Mouse (Mus musculus): ENCODE data around the gene Gtf3c3. TPM values are rescaled to one million over a fixed set of nuclear protein-coding genes. Genes with fewer than 3 reads are reported as not detected.

Gene Gtf3c3
- polyA plus RNA-seq, 1 experiment from 2014 or later, result 23.7 TPM

DNA sequence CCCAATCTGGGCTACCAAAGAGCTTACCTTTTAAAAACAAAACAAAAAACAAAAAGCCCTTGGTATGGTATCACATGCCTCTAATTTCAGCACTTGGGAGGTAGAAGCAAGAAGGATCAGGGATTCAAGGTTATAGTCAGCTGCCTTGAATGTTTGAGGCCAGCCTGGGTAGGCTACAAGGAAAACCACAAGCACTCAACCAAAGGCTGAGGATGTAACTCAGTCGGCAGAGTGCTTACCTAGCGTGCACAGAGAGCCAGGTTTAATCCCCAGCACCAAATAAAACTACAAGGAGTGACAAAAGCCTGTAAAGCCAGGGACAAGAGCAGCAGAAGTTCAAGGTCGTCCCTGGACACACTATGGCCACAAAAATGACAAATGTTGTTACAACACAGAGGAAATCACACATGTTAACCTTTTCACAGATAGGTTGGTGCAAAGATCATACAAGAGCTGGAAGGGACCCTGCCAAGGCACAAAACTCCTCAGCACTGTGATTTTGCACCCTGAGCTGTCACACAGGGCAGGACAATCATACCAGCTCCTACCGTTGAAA, 16.5 kb downstream of the Gtf3c3 start:
- ATAC-seq (ENCODE audit: low read depth), result no peak
- WGBS, result 84% methylated on average over 4 of the region's 4 CpGs
- H3K4me3 ChIP-seq (ENCODE audit: low read length), result no peak overlapping the region
- no peak overlapping the region for H3K4me2 ChIP-seq (ENCODE audit: low read depth, low read length)
- H3K9ac ChIP-seq (ENCODE audit: low read length), result no peak overlapping the region
- peaks cover 35% of the 10 kb centered on the region for H3K36me3 ChIP-seq (ENCODE audit: control insufficient read depth, insufficient read depth, low read length)
- no peaks in the 10 kb centered on the region for H3K27me3 ChIP-seq (ENCODE audit: control insufficient read depth, insufficient read depth, low read depth, low read length)
- no peaks in the 10 kb centered on the region for H3K4me1 ChIP-seq (replicated peaks; ENCODE audit: control insufficient read depth, insufficient read depth, low read length)
- no peak overlapping the region for H3K27ac ChIP-seq (ENCODE audit: low read length)
- no peaks in the 10 kb centered on the region for H3K9me3 ChIP-seq (ENCODE audit: control insufficient read depth, low read length)

DNA sequence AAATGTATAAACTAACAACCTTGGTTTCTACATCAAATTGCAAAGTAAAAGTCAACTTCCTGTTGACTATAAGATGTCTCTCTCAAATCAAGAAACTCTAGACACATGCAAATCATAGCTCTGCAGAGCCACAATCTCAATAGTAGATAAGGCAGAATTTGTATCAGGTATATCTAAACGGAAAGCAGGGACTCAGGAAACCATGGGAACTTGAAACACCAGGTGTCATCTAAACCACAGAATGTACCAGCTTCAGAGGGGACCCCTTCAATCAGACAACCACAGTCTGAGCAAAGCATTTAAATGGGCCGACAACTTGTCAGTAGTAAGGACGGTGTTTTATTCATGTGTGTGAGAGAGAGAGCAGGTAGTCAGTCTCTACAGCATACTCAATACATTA, 17.1 kb downstream of the Gtf3c3 start:
- H3K9me3 ChIP-seq (ENCODE audit: control insufficient read depth, low read length), result no peaks in the 10 kb centered on the region
- no peaks in the 10 kb centered on the region for H3K27me3 ChIP-seq (ENCODE audit: control insufficient read depth, insufficient read depth, low read depth, low read length)
- H3K27ac ChIP-seq (ENCODE audit: low read length), result no peak overlapping the region
- WGBS, result 88% methylated on average over 3 of the region's 3 CpGs
- H3K4me2 ChIP-seq (ENCODE audit: low read depth, low read length), result no peak overlapping the region
- no peaks in the 10 kb centered on the region for H3K4me1 ChIP-seq (replicated peaks; ENCODE audit: control insufficient read depth, insufficient read depth, low read length)
- ATAC-seq (ENCODE audit: low read depth), result no peak
- H3K36me3 ChIP-seq (ENCODE audit: control insufficient read depth, insufficient read depth, low read length), result peaks cover 34% of the 10 kb centered on the region
- H3K4me3 ChIP-seq (ENCODE audit: low read length), result no peak overlapping the region
- H3K9ac ChIP-seq (ENCODE audit: low read length), result no peak overlapping the region

DNA sequence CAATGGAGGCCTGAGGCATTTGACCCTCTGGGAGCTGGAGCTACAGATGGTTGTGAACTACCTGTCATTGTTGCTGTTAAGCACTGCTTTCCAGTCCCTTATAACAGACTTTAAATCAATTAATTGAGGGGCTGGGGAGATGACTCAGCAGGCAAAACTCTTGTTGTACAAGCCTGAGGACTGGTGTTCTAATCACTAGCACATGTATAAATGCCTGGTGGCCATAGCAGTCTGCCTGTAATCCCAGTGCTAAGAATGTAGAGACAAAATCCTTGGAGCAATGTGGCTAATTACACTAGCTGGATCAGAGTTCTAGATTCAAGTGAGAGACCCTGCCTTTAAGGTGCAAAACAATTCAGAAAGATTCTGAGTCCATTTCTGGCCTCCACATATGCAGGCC, 36.0 kb downstream of the Gtf3c3 start:
- no peak overlapping the region for H3K4me3 ChIP-seq (ENCODE audit: low read length)
- no peaks in the 10 kb centered on the region for H3K9me3 ChIP-seq (ENCODE audit: control insufficient read depth, low read length)
- H3K27me3 ChIP-seq (ENCODE audit: control insufficient read depth, insufficient read depth, low read depth, low read length), result no peaks in the 10 kb centered on the region
- no peak overlapping the region for H3K4me2 ChIP-seq (ENCODE audit: low read depth, low read length)
- H3K4me1 ChIP-seq (replicated peaks; ENCODE audit: control insufficient read depth, insufficient read depth, low read length), result no peaks in the 10 kb centered on the region
- H3K27ac ChIP-seq (ENCODE audit: low read length), result no peak overlapping the region
- peaks cover 22% of the 10 kb centered on the region for H3K36me3 ChIP-seq (ENCODE audit: control insufficient read depth, insufficient read depth, low read length)
- ATAC-seq (ENCODE audit: low read depth), result no peak
- H3K9ac ChIP-seq (ENCODE audit: low read length), result no peak overlapping the region

DNA sequence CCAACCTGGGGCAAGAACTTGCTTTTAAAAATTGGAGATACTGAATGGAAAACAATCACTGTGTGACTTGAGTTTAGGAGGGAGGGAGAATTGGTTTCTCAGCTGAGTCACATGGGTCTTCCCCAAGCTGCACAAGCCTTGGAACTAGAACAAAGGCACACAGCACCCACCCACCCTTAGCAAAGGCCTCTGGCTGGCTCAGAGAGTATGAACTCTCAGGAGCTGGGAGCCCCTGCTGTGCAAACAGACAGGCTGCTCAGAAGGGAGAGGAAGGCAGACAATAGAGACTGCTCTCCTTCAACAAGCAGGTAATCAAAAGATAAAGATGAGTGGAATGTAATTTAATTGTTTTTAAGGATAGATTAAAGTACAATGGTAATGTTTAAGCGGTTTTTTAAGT, 54.5 kb downstream of the Gtf3c3 start:
- Histone ChIP-seq H3K36me3 (ENCODE audit: control insufficient read depth, insufficient read depth, low read length) (no peaks in the 10 kb centered on the region), H3K4me2 (ENCODE audit: low read depth, low read length) (no peak overlapping the region), H3K9ac (ENCODE audit: low read length) (no peak overlapping the region), H3K4me1 (replicated peaks; ENCODE audit: control insufficient read depth, insufficient read depth, low read length) (no peaks in the 10 kb centered on the region), H3K9me3 (ENCODE audit: control insufficient read depth, low read length) (no peaks in the 10 kb centered on the region), H3K4me3 (ENCODE audit: low read length) (no peak overlapping the region), H3K27me3 (ENCODE audit: control insufficient read depth, insufficient read depth, low read depth, low read length) (no peaks in the 10 kb centered on the region), H3K27ac (ENCODE audit: low read length) (no peak overlapping the region)
- WGBS, result 40% methylated on average over 1 of the region's 1 CpGs
- ATAC-seq (ENCODE audit: low read depth), result no peak

GRCm38 (mm10) chr1:54380978-54381914, 57.5 kb downstream of the Gtf3c3 start:
- no peaks in the 10 kb centered on the region for H3K9me3 ChIP-seq (ENCODE audit: control insufficient read depth, low read length)
- no peak overlapping the region for H3K4me3 ChIP-seq (ENCODE audit: low read length)
- no peaks in the 10 kb centered on the region for H3K27me3 ChIP-seq (ENCODE audit: control insufficient read depth, insufficient read depth, low read depth, low read length)
- no peak overlapping the region for H3K27ac ChIP-seq (ENCODE audit: low read length)
- no peaks in the 10 kb centered on the region for H3K36me3 ChIP-seq (ENCODE audit: control insufficient read depth, insufficient read depth, low read length)
- H3K4me2 ChIP-seq (ENCODE audit: low read depth, low read length), result no peak overlapping the region
- H3K9ac ChIP-seq (ENCODE audit: low read length), result no peak overlapping the region
- H3K4me1 ChIP-seq (replicated peaks; ENCODE audit: control insufficient read depth, insufficient read depth, low read length), result no peaks in the 10 kb centered on the region
- no peak for ATAC-seq (ENCODE audit: low read depth)
- 84% methylated on average over 9 of the region's 9 CpGs for WGBS

DNA sequence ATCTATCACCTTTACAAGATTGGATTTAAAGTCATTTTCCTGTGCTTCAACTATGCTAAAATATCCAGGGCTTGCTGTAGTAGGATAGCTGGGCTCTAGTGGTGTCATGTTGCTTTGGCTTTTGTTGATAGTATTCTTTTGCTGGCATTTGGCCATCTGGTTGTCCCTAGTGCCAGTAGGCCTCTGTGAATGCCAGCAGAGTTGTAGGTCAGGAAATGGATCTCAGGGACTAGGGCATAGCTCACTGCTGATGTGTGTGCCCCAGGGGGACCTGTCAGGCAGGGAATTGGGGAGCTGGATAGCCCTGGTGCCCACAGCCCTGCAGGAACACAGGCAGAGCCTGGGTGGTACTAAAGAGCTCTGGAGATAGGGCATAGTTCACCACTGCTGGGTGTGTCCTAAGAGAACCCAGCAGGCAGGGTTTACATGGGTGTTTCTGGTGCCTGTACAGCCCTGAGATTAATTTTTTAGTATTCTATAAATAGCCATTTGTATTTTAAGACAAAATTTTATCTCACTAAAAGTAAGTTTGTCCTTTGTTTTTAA, 61.2 kb downstream of the Gtf3c3 start:
- H3K27me3 ChIP-seq (ENCODE audit: control insufficient read depth, insufficient read depth, low read depth, low read length), result no peaks in the 10 kb centered on the region

DNA sequence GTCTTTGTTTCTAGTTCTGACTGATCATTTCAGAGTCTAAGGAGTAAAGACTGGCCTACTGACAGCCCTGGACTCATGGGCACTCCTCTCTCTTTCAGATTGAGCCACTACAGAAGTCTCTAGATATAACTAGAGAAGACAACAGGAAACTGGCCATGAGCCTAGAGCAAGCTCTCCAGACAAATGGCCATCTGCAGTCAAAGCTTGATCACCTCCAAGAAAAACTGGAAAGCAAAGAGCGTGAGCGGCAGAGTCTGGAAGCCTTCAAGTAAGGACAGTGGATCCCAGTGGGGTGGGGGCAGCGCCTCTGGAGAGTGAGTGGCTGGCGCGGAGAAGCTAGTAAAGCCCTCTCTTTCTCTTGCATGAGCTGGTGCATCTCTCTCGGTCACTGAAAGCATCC, 82.2 kb downstream of the Gtf3c3 start:
- no peak overlapping the region for H3K27ac ChIP-seq (ENCODE audit: low read length)
- H3K9me3 ChIP-seq (ENCODE audit: control insufficient read depth, low read length), result no peaks in the 10 kb centered on the region
- H3K9ac ChIP-seq (ENCODE audit: low read length), result no peak overlapping the region
- H3K4me2 ChIP-seq (ENCODE audit: low read depth, low read length), result no peak overlapping the region
- H3K36me3 ChIP-seq (ENCODE audit: control insufficient read depth, insufficient read depth, low read length), result no peaks in the 10 kb centered on the region
- no peak for ATAC-seq (ENCODE audit: low read depth)
- H3K4me3 ChIP-seq (ENCODE audit: low read length), result no peak overlapping the region
- 87% methylated on average over 6 of the region's 6 CpGs for WGBS
- H3K27me3 ChIP-seq (ENCODE audit: control insufficient read depth, insufficient read depth, low read depth, low read length), result no peaks in the 10 kb centered on the region
- H3K4me1 ChIP-seq (replicated peaks; ENCODE audit: control insufficient read depth, insufficient read depth, low read length), result no peaks in the 10 kb centered on the region

More for the DNA sequence above, 61.2 kb downstream of the Gtf3c3 start:
- no peaks in the 10 kb centered on the region for H3K4me1 ChIP-seq (replicated peaks; ENCODE audit: control insufficient read depth, insufficient read depth, low read length)
- no peak for ATAC-seq (ENCODE audit: low read depth)
- H3K36me3 ChIP-seq (ENCODE audit: control insufficient read depth, insufficient read depth, low read length), result no peaks in the 10 kb centered on the region
- H3K9ac ChIP-seq (ENCODE audit: low read length), result no peak overlapping the region
- no peaks in the 10 kb centered on the region for H3K9me3 ChIP-seq (ENCODE audit: control insufficient read depth, low read length)
- H3K27ac ChIP-seq (ENCODE audit: low read length), result no peak overlapping the region
- no peak overlapping the region for H3K4me3 ChIP-seq (ENCODE audit: low read length)
- H3K4me2 ChIP-seq (ENCODE audit: low read depth, low read length), result no peak overlapping the region

GRCm38 (mm10) chr1:54355485-54355884, 83.3 kb downstream of the Gtf3c3 start:
- 51% methylated on average over 5 of the region's 5 CpGs for WGBS
- no peak for ATAC-seq (ENCODE audit: low read depth)
- H3K27me3 ChIP-seq (ENCODE audit: control insufficient read depth, insufficient read depth, low read depth, low read length), result no peaks in the 10 kb centered on the region
- H3K27ac ChIP-seq (ENCODE audit: low read length), result no peak overlapping the region
- H3K4me3 ChIP-seq (ENCODE audit: low read length), result no peak overlapping the region
- no peaks in the 10 kb centered on the region for H3K9me3 ChIP-seq (ENCODE audit: control insufficient read depth, low read length)
- H3K9ac ChIP-seq (ENCODE audit: low read length), result no peak overlapping the region
- H3K4me1 ChIP-seq (replicated peaks; ENCODE audit: control insufficient read depth, insufficient read depth, low read length), result no peaks in the 10 kb centered on the region
- H3K36me3 ChIP-seq (ENCODE audit: control insufficient read depth, insufficient read depth, low read length), result no peaks in the 10 kb centered on the region
- no peak overlapping the region for H3K4me2 ChIP-seq (ENCODE audit: low read depth, low read length)

DNA sequence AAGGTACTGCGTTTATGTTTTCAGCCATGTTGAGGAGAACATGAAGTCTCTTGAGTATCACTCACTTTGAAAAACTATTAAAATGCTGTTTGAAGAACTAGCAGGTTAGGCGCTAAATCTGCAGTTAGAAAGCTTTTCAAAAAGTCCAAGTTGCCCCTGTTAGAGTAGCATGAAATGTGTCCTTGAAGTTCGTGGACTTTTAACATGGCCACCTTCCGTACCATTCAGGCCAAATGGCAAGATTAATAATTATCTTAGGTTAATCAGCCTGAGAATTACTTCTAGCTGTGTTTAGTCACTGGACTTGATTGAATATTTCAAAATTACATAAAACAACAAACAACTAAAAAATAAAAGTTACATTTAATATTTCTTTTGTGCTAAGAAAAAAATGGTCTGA, 84.0 kb downstream of the Gtf3c3 start:
- H3K36me3 ChIP-seq (ENCODE audit: control insufficient read depth, insufficient read depth, low read length), result no peaks in the 10 kb centered on the region
- ATAC-seq (ENCODE audit: low read depth), result no peak
- no peak overlapping the region for H3K27ac ChIP-seq (ENCODE audit: low read length)
- no peaks in the 10 kb centered on the region for H3K4me1 ChIP-seq (replicated peaks; ENCODE audit: control insufficient read depth, insufficient read depth, low read length)
- WGBS, result 93% methylated on average over 4 of the region's 4 CpGs
- no peak overlapping the region for H3K9ac ChIP-seq (ENCODE audit: low read length)
- no peaks in the 10 kb centered on the region for H3K9me3 ChIP-seq (ENCODE audit: control insufficient read depth, low read length)
- H3K4me2 ChIP-seq (ENCODE audit: low read depth, low read length), result no peak overlapping the region
- no peak overlapping the region for H3K4me3 ChIP-seq (ENCODE audit: low read length)
- no peaks in the 10 kb centered on the region for H3K27me3 ChIP-seq (ENCODE audit: control insufficient read depth, insufficient read depth, low read depth, low read length)
